9 mouse cellular contexts compared by ENCODE assay signal in the genomic region with DNA sequence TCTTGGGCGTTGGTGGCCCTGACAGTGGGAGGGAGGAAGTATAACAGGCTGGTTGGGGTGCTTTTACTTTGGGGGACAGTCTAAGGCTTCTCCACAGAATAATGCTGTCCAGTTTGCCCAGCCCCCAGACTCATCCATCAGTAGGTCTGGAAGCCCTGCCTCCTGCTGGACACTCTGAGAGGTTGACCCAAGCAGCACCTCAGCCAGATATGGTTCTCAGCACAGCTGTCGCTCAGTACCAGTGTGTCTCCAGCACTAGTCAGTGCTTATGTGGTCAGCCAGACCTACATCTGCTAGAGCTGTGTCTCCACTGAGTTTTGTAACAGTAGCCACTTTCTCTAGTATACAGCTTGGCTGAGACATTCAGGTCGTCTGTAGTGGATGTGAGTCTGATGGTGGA. TPM values are rescaled to one million over a fixed set of nuclear protein-coding genes. Genes with fewer than 3 reads are reported as not detected.
DNase-seq lines count a peak whose midpoint lies in the region; ATAC-seq lines count a peak whose summit lies in the region.
"Had no signal": no experiment of that assay in that cellular context is flagged by ENCODE, and none has a peak within 500 bp of the region (broad histone marks: within the 10 kb centered on the region; RNA-seq: fewer than 3 reads in every experiment).

No protein-coding gene starts in this region.

- peak overlapping the region; percentile 45 for H3K4me2 ChIP-seq in hindbrain, embryonic 14.5 days (replicated peaks)
- peak overlapping the region; percentile 44 for H3K4me2 ChIP-seq in midbrain, embryonic 15.5 days

- peaks cover 36% of the 10 kb centered on the region for H3K27me3 ChIP-seq in embryonic facial prominence, embryonic 10.5 days (replicated peaks; ENCODE audit: low read depth, poor library complexity, severe bottlenecking)
- no peaks in the 10 kb centered on the region for H3K27me3 ChIP-seq in hindbrain, embryonic 14.5 days (ENCODE audit: control insufficient read depth, insufficient read depth, low read length)
- no peaks in the 10 kb centered on the region for H3K27me3 ChIP-seq in midbrain, embryonic 15.5 days (replicated peaks)

- no peak overlapping the region for H3K9ac ChIP-seq in hindbrain, embryonic 14.5 days
- peak overlapping the region; percentile 20; the same call in 1 of the 2 replicates for H3K9ac ChIP-seq in midbrain, embryonic 15.5 days

- 0 out of 2 replicates have a peak, but pooled peaks have one; percentile 3 for ATAC-seq in frontal cortex, adult (ENCODE audit: low TSS enrichment)
- ATAC-seq in hindbrain, embryonic 14.5 days (ENCODE audit: low FRiP score), result 0 out of 2 replicates have a peak, but pooled peaks have one; percentile 4
- peak; percentile 7; the same call in 1 of the 2 replicates for ATAC-seq in midbrain, embryonic 15.5 days (replicated peaks)

- no peaks in the 10 kb centered on the region for H3K9me3 ChIP-seq in embryonic facial prominence, embryonic 10.5 days
- no peaks in the 10 kb centered on the region for H3K9me3 ChIP-seq in hindbrain, embryonic 14.5 days (ENCODE audit: control insufficient read depth, low read length)
- H3K9me3 ChIP-seq in midbrain, embryonic 15.5 days, result no peaks in the 10 kb centered on the region

- WGBS in embryonic facial prominence, embryonic 10.5 days, result 21% methylated on average over 3 of the region's 3 CpGs
- 22% methylated on average over 3 of the region's 3 CpGs for WGBS in hindbrain, embryonic 14.5 days
- 15% methylated on average over 3 of the region's 3 CpGs for whole genome bisulfite sequencing in midbrain, embryonic 15.5 days

- DNase-seq in frontal cortex, postnatal 10 days (ENCODE audit: low spot score in 2 of 2), result no peak
- no peak for DNase-seq in embryonic facial prominence, embryonic 10.5 days (ENCODE audit: low spot score)
- no peak for DNase-seq in hindbrain, embryonic 14.5 days (ENCODE audit: low spot score)
- no peak for DNase-seq in cerebellum, adult 8-10 months
- DNase-seq in right cerebral cortex, adult 18-20 months, result no peak
- DNase-seq in adrenal gland, adult 18-20 months (ENCODE audit: low spot score in 2 of 2), result no peak
- DNase-seq: cerebellum, adult 18-20 months had no signal

- H3K36me3 ChIP-seq in embryonic facial prominence, embryonic 10.5 days (replicated peaks), result peaks cover 37% of the 10 kb centered on the region
- H3K36me3 ChIP-seq in hindbrain, embryonic 14.5 days (replicated peaks; ENCODE audit: control insufficient read depth, insufficient read depth), result no peaks in the 10 kb centered on the region; the same call in 1 of the 2 replicates
- no peaks in the 10 kb centered on the region for H3K36me3 ChIP-seq in midbrain, embryonic 15.5 days (replicated peaks)

- H3K27ac ChIP-seq in embryonic facial prominence, embryonic 10.5 days (replicated peaks), result peak overlapping the region; percentile 24; the same call in 1 of the 2 replicates
- H3K27ac ChIP-seq in hindbrain, embryonic 14.5 days, result 0 out of 2 replicates have a peak overlapping the region, but pooled peaks have one; percentile 23
- H3K27ac ChIP-seq in midbrain, embryonic 15.5 days, result peak overlapping the region; percentile 58; the same call in 1 of the 2 replicates

- H3K4me1 ChIP-seq in embryonic facial prominence, embryonic 10.5 days, result peaks cover 43% of the 10 kb centered on the region
- H3K4me1 ChIP-seq in hindbrain, embryonic 14.5 days (replicated peaks; ENCODE audit: control insufficient read depth, insufficient read depth, low read length), result peaks cover 19% of the 10 kb centered on the region
- H3K4me1 ChIP-seq in midbrain, embryonic 15.5 days, result peaks cover 31% of the 10 kb centered on the region

- H3K4me3 ChIP-seq in embryonic facial prominence, embryonic 10.5 days, result peak overlapping the region; percentile 43
- no peak overlapping the region for H3K4me3 ChIP-seq in hindbrain, embryonic 14.5 days (replicated peaks; ENCODE audit: low read length)
- peak overlapping the region; percentile 15; the same call in 1 of the 2 replicates for H3K4me3 ChIP-seq in midbrain, embryonic 15.5 days

RNA-seq across cellular contexts. Expression of a gene that starts 48.2 kb away (rescaled TPM):
- polyA plus RNA-seq in embryonic facial prominence, embryonic 10.5 days (2016; fragmentation: Nextera tagmentation; extraction: Ambion mirVana), result 23.7 and 24.5 TPM in 2 replicates
- polyA plus RNA-seq in hindbrain, embryonic 14.5 days (2014; fragmentation: Nextera tagmentation; extraction: Ambion mirVana), result 8.1 and 9.8 TPM in 2 replicates
- 7.9 and 8.9 TPM in 2 replicates for polyA plus RNA-seq in midbrain, embryonic 15.5 days (2015; fragmentation: Nextera tagmentation; extraction: Ambion mirVana)
- 1 to 10 TPM; 5.2 to 8.8 TPM for total RNA-seq in adrenal gland, adult 18-20 months (2021)
